Mouse (Mus musculus): ENCODE measurements at regions not wholly inside any gene's neighbourhood (a gene's known extent, or its start where the extent isn't known, plus 50 kb on each side); places are given as distances from the start of the nearest gene placed in this dataset.

GRCm38 (mm10) chr3:83451317-83451716 lies 314.8 kb upstream of the Sfrp2 start:
- Histone ChIP-seq H3K4me2 (ENCODE audit: low read depth) (peak overlapping the region; percentile 44), H3ac (ENCODE audit: control insufficient read depth, insufficient read length) (no peak overlapping the region), H3K36me3 (ENCODE audit: control insufficient read depth, insufficient read depth) (no peaks in the 10 kb centered on the region), H3K79me2 (ENCODE audit: control insufficient read depth, insufficient read depth) (no peaks in the 10 kb centered on the region), H3K4me3 (no peak overlapping the region), H3K27me3 (ENCODE audit: control insufficient read depth, insufficient read depth, insufficient read length) (no peaks in the 10 kb centered on the region)
- TF ChIP-seq TCF12 (IDR thresholded peaks at IDR 0.05; ENCODE audit: insufficient read depth, poor library complexity, severe bottlenecking), result no peak
- peak; percentile 88; the same call in 1 of the 2 replicates for TF ChIP-seq CEBPB (IDR thresholded peaks at IDR 0.05; ENCODE audit: insufficient read depth, poor library complexity, severe bottlenecking)

GRCm38 (mm10) chr3:83453462-83453861 lies 312.7 kb upstream of the Sfrp2 start:
- no peak for TF ChIP-seq POLR2A (IDR thresholded peaks at IDR 0.05; ENCODE audit: insufficient read length, low read depth)
- no peak for TF ChIP-seq MYOG (IDR thresholded peaks at IDR 0.05; ENCODE audit: control insufficient read depth in 1 of 3, insufficient read depth in 1 of 3, insufficient read length in 2 of 3, low read depth in 2 of 3)
- TF ChIP-seq TCF12 (IDR thresholded peaks at IDR 0.05; ENCODE audit: insufficient read depth, poor library complexity, severe bottlenecking), result no peak
- TF ChIP-seq SRF (IDR thresholded peaks at IDR 0.05; ENCODE audit: control insufficient read depth, insufficient read length, low read depth), result no peak
- TF ChIP-seq USF1 (IDR thresholded peaks at IDR 0.05; ENCODE audit: low read depth), result no peak
- no peak for TF ChIP-seq CEBPB (IDR thresholded peaks at IDR 0.05; ENCODE audit: insufficient read depth, poor library complexity, severe bottlenecking)
- no peak for TF ChIP-seq MYOD1 (IDR thresholded peaks at IDR 0.05; ENCODE audit: control insufficient read depth in 1 of 3, insufficient read length in 2 of 3, low read depth in 2 of 3)
- TF ChIP-seq MAX (IDR thresholded peaks at IDR 0.05; ENCODE audit: low read depth), result no peak
- no peak for TF ChIP-seq POLR2AphosphoS2 (IDR thresholded peaks at IDR 0.05; ENCODE audit: insufficient read length, low read depth)
- TF ChIP-seq E2F4 (IDR thresholded peaks at IDR 0.05; ENCODE audit: insufficient read depth), result no peak
- Histone ChIP-seq H3K36me3 (ENCODE audit: control insufficient read depth, insufficient read depth) (no peaks in the 10 kb centered on the region), H3K4me3 (no peak overlapping the region), H3K79me2 (ENCODE audit: control insufficient read depth, insufficient read depth) (no peaks in the 10 kb centered on the region), H3K27me3 (ENCODE audit: control insufficient read depth, insufficient read depth, insufficient read length) (no peaks in the 10 kb centered on the region), H3K4me2 (ENCODE audit: low read depth) (no peak overlapping the region), H3ac (ENCODE audit: control insufficient read depth, insufficient read length) (no peak overlapping the region)

GRCm38 (mm10) chr3:83458450-83458849 lies 307.7 kb upstream of the Sfrp2 start:
- no peak for TF ChIP-seq MYOG (IDR thresholded peaks at IDR 0.05; ENCODE audit: control insufficient read depth in 1 of 3, insufficient read depth in 1 of 3, insufficient read length in 2 of 3, low read depth in 2 of 3)
- TF ChIP-seq POLR2A (IDR thresholded peaks at IDR 0.05; ENCODE audit: insufficient read length, low read depth), result no peak
- no peak for TF ChIP-seq REST (IDR thresholded peaks at IDR 0.05; ENCODE audit: insufficient read depth, insufficient read length)
- TF ChIP-seq POLR2AphosphoS2 (IDR thresholded peaks at IDR 0.05; ENCODE audit: insufficient read length, low read depth), result no peak
- Histone ChIP-seq H3ac (ENCODE audit: control insufficient read depth, insufficient read length) (no peak overlapping the region), H3K4me2 (ENCODE audit: low read depth) (no peak overlapping the region), H3K36me3 (ENCODE audit: control insufficient read depth, insufficient read depth) (no peaks in the 10 kb centered on the region), H3K4me3 (no peak overlapping the region), H3K79me2 (ENCODE audit: control insufficient read depth, insufficient read depth) (no peaks in the 10 kb centered on the region), H3K27me3 (ENCODE audit: control insufficient read depth, insufficient read depth, insufficient read length) (no peaks in the 10 kb centered on the region)

- no peaks in the 10 kb centered on the region for H3K79me2 ChIP-seq (ENCODE audit: control insufficient read depth, insufficient read depth)
- H3K4me3 ChIP-seq, result no peak overlapping the region
- no peaks in the 10 kb centered on the region for H3K36me3 ChIP-seq (ENCODE audit: control insufficient read depth, insufficient read depth)
- H3K4me2 ChIP-seq (ENCODE audit: low read depth), result no peak overlapping the region
- H3K27me3 ChIP-seq (ENCODE audit: control insufficient read depth, insufficient read depth, insufficient read length), result no peaks in the 10 kb centered on the region
- H3ac ChIP-seq (ENCODE audit: control insufficient read depth, insufficient read length), result no peak overlapping the region
- TF ChIP-seq CEBPB (IDR thresholded peaks at IDR 0.05; ENCODE audit: insufficient read depth, poor library complexity, severe bottlenecking) (0 out of 2 replicates have a peak, but pooled peaks have one; percentile 30), SRF (IDR thresholded peaks at IDR 0.05; ENCODE audit: control insufficient read depth, insufficient read length, low read depth) (no peak)
Observed at GRCm38 (mm10) chr3:83479251-83479650, 286.9 kb upstream of the Sfrp2 start.

- Histone ChIP-seq H3K36me3 (ENCODE audit: control insufficient read depth, insufficient read depth) (no peaks in the 10 kb centered on the region), H3K4me2 (ENCODE audit: low read depth) (no peak overlapping the region), H3ac (ENCODE audit: control insufficient read depth, insufficient read length) (no peak overlapping the region), H3K4me3 (no peak overlapping the region), H3K79me2 (ENCODE audit: control insufficient read depth, insufficient read depth) (no peaks in the 10 kb centered on the region), H3K27me3 (ENCODE audit: control insufficient read depth, insufficient read depth, insufficient read length) (no peaks in the 10 kb centered on the region)
- no peak for TF ChIP-seq USF1 (IDR thresholded peaks at IDR 0.05; ENCODE audit: low read depth)
- no peak for TF ChIP-seq MYOG (IDR thresholded peaks at IDR 0.05; ENCODE audit: control insufficient read depth in 1 of 3, insufficient read depth in 1 of 3, insufficient read length in 2 of 3, low read depth in 2 of 3)
- TF ChIP-seq MYOD1 (IDR thresholded peaks at IDR 0.05; ENCODE audit: control insufficient read depth in 1 of 3, insufficient read length in 2 of 3, low read depth in 2 of 3), result no peak
- no peak for TF ChIP-seq E2F4 (IDR thresholded peaks at IDR 0.05; ENCODE audit: insufficient read depth)
Observed at GRCm38 (mm10) chr3:83480176-83480575, 285.9 kb upstream of the Sfrp2 start.

- TF ChIP-seq POLR2A (IDR thresholded peaks at IDR 0.05; ENCODE audit: insufficient read length, low read depth) (no peak), MYOD1 (IDR thresholded peaks at IDR 0.05; ENCODE audit: control insufficient read depth in 1 of 3, insufficient read length in 2 of 3, low read depth in 2 of 3) (no peak), MAX (IDR thresholded peaks at IDR 0.05; ENCODE audit: low read depth) (no peak), SRF (IDR thresholded peaks at IDR 0.05; ENCODE audit: control insufficient read depth, insufficient read length, low read depth) (no peak), E2F4 (IDR thresholded peaks at IDR 0.05; ENCODE audit: insufficient read depth) (no peak), TCF3 (IDR thresholded peaks at IDR 0.05; ENCODE audit: insufficient read length, low read depth) (no peak), USF1 (IDR thresholded peaks at IDR 0.05; ENCODE audit: low read depth) (no peak), POLR2AphosphoS2 (IDR thresholded peaks at IDR 0.05; ENCODE audit: insufficient read length, low read depth) (no peak), MYOG (IDR thresholded peaks at IDR 0.05; ENCODE audit: control insufficient read depth in 1 of 3, insufficient read depth in 1 of 3, insufficient read length in 2 of 3, low read depth in 2 of 3) (no peak), TCF12 (IDR thresholded peaks at IDR 0.05; ENCODE audit: insufficient read depth, poor library complexity, severe bottlenecking) (no peak), REST (IDR thresholded peaks at IDR 0.05; ENCODE audit: insufficient read depth, insufficient read length) (no peak), CEBPB (IDR thresholded peaks at IDR 0.05; ENCODE audit: insufficient read depth, poor library complexity, severe bottlenecking) (no peak)
- Histone ChIP-seq H3ac (ENCODE audit: control insufficient read depth, insufficient read length) (no peak overlapping the region), H3K36me3 (ENCODE audit: control insufficient read depth, insufficient read depth) (no peaks in the 10 kb centered on the region), H3K4me2 (ENCODE audit: low read depth) (no peak overlapping the region), H3K27me3 (ENCODE audit: control insufficient read depth, insufficient read depth, insufficient read length) (no peaks in the 10 kb centered on the region), H3K79me2 (ENCODE audit: control insufficient read depth, insufficient read depth) (no peaks in the 10 kb centered on the region), H3K4me3 (no peak overlapping the region)
Observed at GRCm38 (mm10) chr3:83486192-83486716, 279.9 kb upstream of the Sfrp2 start.

Measured in myocyte (in vitro differentiated cells).